Mouse (Mus musculus) cerebellum, postnatal 36 days (tissue): ENCODE results near the gene Syne3.

Source experiments
- DNase-seq, 2 experiments: peaks; one replicate each; pipeline ENCODE4 v3.0.0; 2021 to 2022; ENCODE audit warnings: mixed read lengths in 2 of 2

Syne3 gene

GRCm38 (mm10) chr12:104960421-104960820 lies 49.2 kb downstream of the Syne3 start:
- DNase-seq: no peak

- no peak for DNase-seq
Observed at GRCm38 (mm10) chr12:104959966-104960365, 49.6 kb downstream of the Syne3 start.

DNA sequence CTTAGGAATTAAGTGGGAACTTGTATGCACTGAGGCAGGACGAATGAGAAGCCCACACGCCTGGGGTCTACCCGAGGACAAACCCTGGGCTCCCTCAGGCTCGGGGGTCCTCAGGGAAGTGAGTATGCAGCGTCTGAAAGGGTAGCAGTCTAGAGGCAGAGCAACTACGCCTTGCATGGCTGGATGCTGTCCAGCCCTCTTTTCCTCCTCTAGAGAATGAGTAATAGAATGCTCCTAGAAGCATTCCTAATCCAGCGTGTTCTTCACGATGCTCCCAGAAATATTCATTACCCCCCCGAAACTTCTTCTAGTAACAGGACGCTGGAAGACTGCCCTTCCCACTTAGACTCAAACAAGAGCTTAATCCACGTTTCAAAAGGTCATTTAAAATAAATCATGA lies 51.3 kb downstream of the Syne3 start:
- no peak for DNase-seq

GRCm38 (mm10) chr12:104957165-104957564 lies 52.4 kb downstream of the Syne3 start:
- no peak for DNase-seq

DNA sequence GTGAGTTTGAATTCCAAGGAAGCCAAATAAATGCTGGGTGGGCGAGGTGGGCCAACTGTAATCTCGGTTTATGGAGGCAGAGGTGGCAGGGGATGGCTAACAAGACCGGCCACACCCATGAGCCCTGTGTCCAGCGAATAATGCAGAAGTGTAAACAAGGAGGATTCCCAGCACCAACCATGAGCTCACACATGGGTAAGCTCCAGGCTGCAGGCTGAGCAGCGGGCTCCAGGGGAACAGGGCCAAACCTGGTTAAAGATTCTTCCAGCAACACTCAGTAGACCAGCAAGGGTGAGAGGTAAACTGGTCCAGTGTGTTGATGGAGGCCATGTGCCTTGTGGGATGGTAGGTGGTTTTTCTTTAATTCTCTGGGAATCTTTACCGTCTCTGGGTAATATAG lies 53.2 kb downstream of the Syne3 start:
- DNase-seq: no peak

GRCm38 (mm10) chr12:104955003-104955800 lies 54.4 kb downstream of the Syne3 start:
- DNase-seq: peak; percentile 84

GRCm38 (mm10) chr12:104953941-104954340 lies 55.7 kb downstream of the Syne3 start:
- peak; percentile 43 to 47 for DNase-seq

DNA sequence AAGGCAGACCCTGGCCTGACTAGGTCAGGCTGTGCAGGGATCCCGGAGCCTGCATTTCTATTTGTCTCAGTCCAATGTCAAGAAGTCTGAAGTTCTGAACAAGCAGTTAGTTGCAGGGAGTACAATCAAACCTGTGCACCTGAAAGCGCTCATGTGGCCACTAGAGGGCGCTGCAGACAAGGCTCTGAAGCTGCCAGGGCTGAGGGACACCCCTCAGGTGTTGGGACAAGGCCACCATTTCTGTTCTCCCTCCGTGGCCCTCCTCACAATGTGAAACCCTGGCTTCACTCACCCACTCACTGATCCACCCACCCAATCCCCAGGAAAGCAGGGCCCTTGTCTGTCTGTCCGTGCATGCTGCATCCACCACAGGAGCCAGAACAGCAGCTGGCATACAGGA lies 57.2 kb downstream of the Syne3 start:
- peak; percentile 68 for DNase-seq

GRCm38 (mm10) chr12:104947911-104948310 lies 61.7 kb downstream of the Syne3 start:
- DNase-seq: no peak

DNA sequence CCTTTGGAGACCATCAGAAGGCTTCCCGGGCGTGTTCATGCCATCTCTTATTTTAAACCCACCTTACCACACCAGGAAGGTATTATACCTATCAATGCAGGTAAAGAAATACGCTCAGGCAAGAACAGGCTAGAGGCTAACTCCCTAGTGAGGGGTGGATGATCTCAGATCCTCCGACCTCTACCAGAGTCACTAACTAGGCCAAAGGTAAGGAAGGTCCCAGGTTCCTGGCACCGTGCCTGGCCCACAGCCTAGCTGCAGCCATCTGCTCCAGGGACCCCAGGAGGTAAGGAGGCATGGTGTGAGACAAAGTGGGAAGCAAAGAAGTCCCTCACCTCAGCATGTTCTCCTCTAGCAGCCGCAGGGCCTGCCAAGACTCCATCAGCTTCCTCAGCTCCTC lies 63.4 kb downstream of the Syne3 start:
- DNase-seq: peak in 1 of 2 experiments; percentile 27

DNA sequence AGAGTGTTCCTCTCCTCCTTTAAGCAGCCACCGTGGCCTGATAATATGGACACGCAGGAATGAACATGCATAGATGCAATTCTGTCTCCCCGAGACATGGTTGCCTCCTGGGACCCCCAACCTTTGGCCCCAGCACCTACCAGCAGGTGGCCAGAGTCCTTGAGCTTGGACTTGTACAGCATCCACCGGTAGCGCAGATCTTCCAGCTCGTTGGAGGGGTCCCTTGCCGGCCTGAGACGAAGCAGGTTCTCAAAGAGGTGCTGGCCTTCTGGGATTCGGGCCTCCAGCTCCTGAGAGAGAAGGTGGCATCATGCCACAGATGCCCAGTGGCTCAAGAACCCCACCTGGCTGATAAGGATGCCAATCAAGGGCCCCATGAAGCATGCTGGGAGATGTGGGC lies 69.1 kb downstream of the Syne3 start:
- DNase-seq: no peak

DNA sequence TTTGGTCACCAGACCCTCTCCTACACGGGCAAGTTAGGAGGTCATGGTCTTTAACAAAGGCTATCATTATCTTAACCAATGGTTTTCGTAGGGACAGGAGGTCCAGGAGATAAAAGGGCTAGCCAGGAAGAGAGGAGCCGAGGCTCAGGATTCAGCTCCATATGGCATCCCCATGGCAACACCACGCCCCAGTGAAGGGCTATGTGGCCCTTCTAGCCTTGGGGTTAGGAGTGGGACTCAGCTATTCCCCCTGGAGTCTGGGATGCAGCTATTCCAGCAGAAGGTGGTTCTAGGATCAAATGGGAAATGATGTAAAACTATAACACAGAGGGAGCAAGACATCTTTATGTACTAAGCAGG lies 69.6 kb downstream of the Syne3 start:
- no peak for DNase-seq

DNA sequence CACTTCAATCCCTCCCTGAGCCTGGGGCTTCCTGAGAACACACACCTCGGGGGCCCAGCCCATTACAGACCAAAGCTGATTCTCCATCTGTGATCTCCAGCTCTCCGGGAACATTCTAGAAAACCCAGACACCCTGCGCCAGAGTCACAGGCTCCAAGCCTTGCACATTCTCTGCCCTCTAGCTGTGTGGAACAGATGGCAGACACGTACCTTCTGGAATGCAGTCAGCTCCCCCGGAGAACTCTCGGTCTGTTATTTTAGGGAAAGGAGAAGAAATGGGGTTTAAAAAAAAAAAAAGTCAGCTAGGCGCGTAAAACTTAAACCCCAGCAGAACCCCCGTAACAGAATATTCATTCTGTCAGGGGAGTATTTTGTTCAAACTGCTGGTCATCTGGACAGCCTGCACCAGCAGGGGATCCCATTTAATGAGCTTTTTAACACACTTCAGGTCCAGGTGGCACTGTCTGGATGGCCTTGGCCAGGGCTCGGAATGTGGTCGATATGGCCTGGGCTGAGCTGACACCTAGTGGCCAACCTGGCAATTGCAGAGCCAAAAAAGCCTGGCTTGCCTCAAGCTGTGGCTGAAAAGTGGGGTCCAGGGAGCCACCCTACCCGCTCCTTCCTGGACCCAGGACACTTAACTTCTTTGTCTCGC lies 70.1 kb downstream of the Syne3 start:
- DNase-seq: peak; percentile 92 to 95

GRCm38 (mm10) chr12:104938935-104939334 lies 70.7 kb downstream of the Syne3 start:
- peak; percentile 69 to 73 for DNase-seq

GRCm38 (mm10) chr12:104936223-104936622 lies 73.4 kb downstream of the Syne3 start:
- DNase-seq: no peak

DNA sequence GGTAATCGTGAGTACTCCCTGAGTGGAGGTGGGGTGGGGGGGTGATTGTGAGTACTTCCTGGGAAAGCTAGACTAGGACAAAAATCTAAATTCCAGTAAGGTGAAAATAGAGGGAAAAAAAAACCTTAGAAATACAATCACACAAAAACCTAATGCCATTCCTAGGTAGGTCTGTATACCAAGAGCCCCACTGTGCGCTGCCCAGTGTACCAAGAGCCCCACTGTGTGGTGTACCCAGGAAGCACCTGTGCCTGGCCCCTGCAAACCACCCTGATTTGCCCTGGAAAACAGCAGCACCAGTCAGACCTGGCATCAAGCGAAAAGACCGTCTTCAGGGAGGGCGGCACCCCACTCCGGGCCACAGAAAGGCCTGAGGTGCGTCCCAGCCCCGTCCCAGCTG lies 74.5 kb downstream of the Syne3 start:
- no peak for DNase-seq

- DNase-seq: no peak
Observed at GRCm38 (mm10) chr12:104933800-104934199, 75.8 kb downstream of the Syne3 start.

DNA sequence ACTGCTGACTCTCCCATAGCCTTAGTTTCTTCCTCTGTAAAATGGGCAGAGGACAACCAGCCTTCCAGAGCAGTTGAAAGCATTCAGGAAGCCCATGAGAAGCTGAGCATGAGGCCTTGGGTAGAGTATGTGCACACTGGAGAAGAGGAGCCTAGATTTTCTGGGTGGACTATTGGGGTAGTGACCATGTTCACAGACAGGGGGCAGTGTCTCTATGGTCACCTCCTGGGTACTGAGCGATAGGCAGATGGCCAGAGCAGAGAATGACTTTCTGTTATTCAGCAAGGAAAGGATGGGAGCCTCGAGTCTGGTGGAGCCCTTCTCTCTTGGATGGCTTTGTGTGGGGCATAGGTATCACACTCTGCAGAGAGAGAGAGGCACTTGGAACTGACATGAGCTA lies 76.4 kb downstream of the Syne3 start:
- no peak for DNase-seq

- no peak for DNase-seq
Observed at GRCm38 (mm10) chr12:104925765-104926164, 83.8 kb downstream of the Syne3 start.

DNA sequence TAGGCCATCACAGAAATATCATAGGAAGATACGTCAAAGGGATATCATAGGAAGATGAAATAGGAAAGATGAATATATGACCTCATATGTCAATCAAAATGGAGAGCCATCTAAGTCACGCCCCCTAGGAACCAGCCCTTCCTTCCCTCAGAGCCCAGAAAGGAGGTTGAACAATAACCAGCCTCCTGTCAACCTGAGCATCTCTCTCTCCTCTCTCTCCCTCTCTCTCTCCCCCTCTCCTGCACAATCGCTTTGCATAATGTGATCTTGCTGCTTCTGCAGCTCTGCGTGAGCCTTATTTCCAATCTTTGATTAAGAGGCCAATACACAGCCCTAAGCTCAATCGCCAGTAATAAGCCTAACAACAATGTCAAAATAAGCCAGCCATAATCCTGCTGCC lies 84.6 kb downstream of the Syne3 start:
- no peak for DNase-seq

- no peak for DNase-seq
Observed at GRCm38 (mm10) chr12:104924546-104924945, 85.1 kb downstream of the Syne3 start.

- DNase-seq: no peak
Observed at GRCm38 (mm10) chr12:104923948-104924388, 85.6 kb downstream of the Syne3 start.

DNA sequence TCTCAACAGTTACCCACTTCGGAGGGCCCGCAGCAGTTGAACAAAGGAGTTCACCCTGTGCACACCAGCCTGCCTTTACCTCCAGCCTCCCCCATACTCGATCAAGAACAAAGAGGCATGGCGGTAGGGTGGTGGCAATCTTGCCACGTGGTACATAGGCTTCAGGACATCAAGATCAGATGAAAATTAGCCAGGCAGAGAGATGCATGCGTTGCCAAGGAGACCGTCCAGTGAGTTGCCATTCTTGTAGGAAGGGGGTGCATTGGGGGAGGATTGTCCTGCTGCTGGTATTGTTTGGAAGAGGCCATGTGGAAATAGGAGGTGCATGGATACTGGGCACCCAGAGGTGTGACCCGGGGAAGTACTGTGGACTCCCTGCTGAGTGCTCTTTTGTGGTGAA lies 87.0 kb downstream of the Syne3 start:
- DNase-seq: no peak

DNA sequence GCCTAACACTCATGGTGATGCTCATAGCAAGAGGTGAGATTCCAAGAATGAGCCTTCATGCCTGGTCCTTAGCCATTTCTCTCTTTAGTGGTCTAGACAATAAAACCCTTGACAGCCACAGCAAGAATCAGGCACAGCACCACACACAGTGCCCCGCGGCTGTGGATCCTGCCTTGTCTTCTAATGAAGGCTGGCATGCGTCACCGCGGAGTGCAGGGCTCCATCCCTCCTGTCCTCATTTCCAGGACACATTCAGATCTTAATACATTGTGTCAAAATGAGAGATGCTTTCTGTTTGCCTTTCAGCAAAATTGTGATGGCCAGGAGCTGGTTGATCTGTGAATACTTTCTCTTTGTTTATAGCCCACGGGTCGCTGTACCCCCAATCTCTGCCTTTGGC lies 88.5 kb downstream of the Syne3 start:
- DNase-seq: no peak

- DNase-seq: no peak
Observed at GRCm38 (mm10) chr12:104919247-104919646, 90.4 kb downstream of the Syne3 start.
